ENCODE assay signal across 8 mouse cellular contexts in the genomic region with DNA sequence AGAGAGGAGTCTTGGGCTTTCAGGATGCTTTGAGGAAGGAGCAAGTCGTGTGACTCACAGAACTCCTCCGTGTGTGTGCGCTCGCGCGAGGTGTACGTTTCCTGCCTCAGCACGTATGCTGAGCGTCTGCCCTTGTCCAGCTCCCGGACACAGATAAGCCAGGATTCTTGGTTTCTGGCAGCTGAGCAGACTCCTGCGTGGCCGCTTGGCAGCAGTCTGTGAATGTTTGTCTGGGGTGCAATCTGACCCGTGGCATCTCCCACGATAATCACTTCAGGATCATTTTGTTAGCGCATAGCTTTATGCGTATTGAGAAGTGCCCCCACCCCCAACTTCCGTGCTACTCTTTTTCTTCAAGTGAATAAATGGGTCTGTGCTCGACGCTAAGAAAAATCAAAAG. TPM values are rescaled to one million over a fixed set of nuclear protein-coding genes. Genes with fewer than 3 reads are reported as not detected.
DNase-seq lines count a peak whose midpoint lies in the region; ATAC-seq lines count a peak whose summit lies in the region.
"Had no signal": no experiment of that assay in that cellular context is flagged by ENCODE, and none has a peak within 500 bp of the region (broad histone marks: within the 10 kb centered on the region; RNA-seq: fewer than 3 reads in every experiment).

No protein-coding gene starts in this region.

- H3K9ac ChIP-seq in intestine, embryonic 14.5 days (ENCODE audit: low read length): no peak overlapping the region
- no peak overlapping the region for H3K9ac ChIP-seq in intestine, embryonic 15.5 days

- peaks cover 49% of the 10 kb centered on the region for H3K4me1 ChIP-seq in intestine, embryonic 14.5 days (replicated peaks; ENCODE audit: control insufficient read depth, insufficient read depth, low read length)
- peaks cover 56% of the 10 kb centered on the region for H3K4me1 ChIP-seq in intestine, embryonic 15.5 days (replicated peaks)

- 53% methylated on average over 19 of the region's 19 CpGs for WGBS in intestine, embryonic 14.5 days
- WGBS in intestine, embryonic 15.5 days: 55% methylated on average over 19 of the region's 19 CpGs

- DNase-seq in intestine, embryonic 14.5 days (ENCODE audit: low spot score): no peak
- peak; percentile 14 for DNase-seq in thymus, postnatal 14 days
- no peak for DNase-seq in thymus, adult 18-20 months
- DNase-seq in heart, adult 8-10 months (ENCODE audit: low spot score): peak; percentile 48
- no peak for DNase-seq in retina, postnatal 1 day
- no peak for DNase-seq in frontal cortex, adult 2 months (ENCODE audit: extremely low spot score in 1 of 2, low spot score in 1 of 2)

- no peak overlapping the region for H3K4me2 ChIP-seq in intestine, embryonic 14.5 days (ENCODE audit: low read length)
- no peak overlapping the region for H3K4me2 ChIP-seq in intestine, embryonic 15.5 days (replicated peaks)

- H3K27ac ChIP-seq in intestine, embryonic 14.5 days (ENCODE audit: low read depth): peak overlapping the region; percentile 35; the same call in 1 of the 2 replicates
- no peak overlapping the region for H3K27ac ChIP-seq in intestine, embryonic 15.5 days

- ATAC-seq in intestine, embryonic 14.5 days (replicated peaks; ENCODE audit: low FRiP score, low TSS enrichment, low read depth): no peak
- ATAC-seq in intestine, embryonic 15.5 days: no peak

- no peaks in the 10 kb centered on the region for H3K27me3 ChIP-seq in intestine, embryonic 14.5 days (replicated peaks; ENCODE audit: control insufficient read depth, insufficient read depth, low read length)
- no peaks in the 10 kb centered on the region for H3K27me3 ChIP-seq in intestine, embryonic 15.5 days (replicated peaks)

- no peak overlapping the region for H3K4me3 ChIP-seq in intestine, embryonic 14.5 days (ENCODE audit: low read depth, low read length)
- H3K4me3 ChIP-seq in intestine, embryonic 15.5 days (replicated peaks): no peak overlapping the region

- H3K9me3 ChIP-seq in intestine, embryonic 14.5 days (ENCODE audit: control insufficient read depth, low read length): no peaks in the 10 kb centered on the region
- no peaks in the 10 kb centered on the region for H3K9me3 ChIP-seq in intestine, embryonic 15.5 days

- H3K36me3 ChIP-seq in intestine, embryonic 14.5 days (ENCODE audit: control insufficient read depth, insufficient read depth, low read length): 0 out of 2 replicates have a peak, but pooled peaks cover 3% of the 10 kb centered on the region
- H3K36me3 ChIP-seq in intestine, embryonic 15.5 days: no peaks in the 10 kb centered on the region

RNA-seq across cellular contexts. Expression of a gene that starts 20.1 kb away (rescaled TPM):
- 39.6 and 40.2 TPM in 2 replicates for polyA plus RNA-seq in intestine, embryonic 14.5 days (2014; fragmentation: Nextera tagmentation; extraction: Ambion mirVana)
- 39.5 and 40.7 TPM in 2 replicates for polyA plus RNA-seq in intestine, embryonic 15.5 days (2015; fragmentation: Nextera tagmentation; extraction: Ambion mirVana)
- 10 to 100 TPM; 46.6 to 60.7 (median 56.0) TPM for total RNA-seq in heart, adult 8-10 months (2022)
- 26.8 and 29.1 TPM in 2 replicates for polyA plus RNA-seq in frontal cortex, adult 2 months (2012; rRNA removed)

RNA-seq across cellular contexts. Expression of a gene that starts 45.8 kb away (rescaled TPM):
- 18.2 and 19.2 TPM in 2 replicates for polyA plus RNA-seq in intestine, embryonic 14.5 days (2014; fragmentation: Nextera tagmentation; extraction: Ambion mirVana)
- 18.2 and 20.5 TPM in 2 replicates for polyA plus RNA-seq in intestine, embryonic 15.5 days (2015; fragmentation: Nextera tagmentation; extraction: Ambion mirVana)
- 1 to 10 TPM; 2.2 to 4.9 (median 2.7) TPM for total RNA-seq in heart, adult 8-10 months (2022)
- 6.0 and 7.5 TPM in 2 replicates for polyA plus RNA-seq in frontal cortex, adult 2 months (2012; rRNA removed)

RNA-seq across cellular contexts. Expression of a gene that starts 46.0 kb away (rescaled TPM):
- 64.3 and 73.9 TPM in 2 replicates for polyA plus RNA-seq in intestine, embryonic 14.5 days (2014; fragmentation: Nextera tagmentation; extraction: Ambion mirVana)
- polyA plus RNA-seq in intestine, embryonic 15.5 days (2015; fragmentation: Nextera tagmentation; extraction: Ambion mirVana): 69.9 and 72.4 TPM in 2 replicates
- total RNA-seq in heart, adult 8-10 months (2022): 10 to 100 TPM; 31.3 to 56.0 (median 43.5) TPM
- polyA plus RNA-seq in frontal cortex, adult 2 months (2012; rRNA removed): 249 and 253 TPM in 2 replicates

RNA-seq across cellular contexts. Expression of a gene that starts 54.0 kb away (rescaled TPM):
- 0.23 TPM in 1 of 2 replicates, not detected in the other for polyA plus RNA-seq in intestine, embryonic 14.5 days (2014; fragmentation: Nextera tagmentation; extraction: Ambion mirVana)
- 0.30 TPM in 1 of 2 replicates, not detected in the other for polyA plus RNA-seq in intestine, embryonic 15.5 days (2015; fragmentation: Nextera tagmentation; extraction: Ambion mirVana)
- not detected for total RNA-seq in heart, adult 8-10 months (2022)
- polyA plus RNA-seq in frontal cortex, adult 2 months (2012; rRNA removed): 0.78 TPM in 1 of 2 replicates, not detected in the other
- total RNA-seq: layer of hippocampus, postnatal 10 days had no signal

Comparison
In these comparisons a context has a peak if more than half of its experiments do, and no peak if none do; other contexts are left out.
1. DNase-seq: peak in thymus, postnatal 14 days (single experiment) and heart, adult 8-10 months (single experiment); none in intestine, embryonic 14.5 days (single experiment), thymus, adult 18-20 months (0 of 2), retina, postnatal 1 day (single experiment) and frontal cortex, adult 2 months (0 of 2).